Mouse (Mus musculus): ENCODE results near the gene Cpne9.

The Cpne9 gene

GRCm38 (mm10) chr6:113334216-113334615, 52.1 kb downstream of the Cpne9 start:
- no peak for ATAC-seq (ENCODE audit: insufficient number of reproducible peaks, low FRiP score, low TSS enrichment)

DNA sequence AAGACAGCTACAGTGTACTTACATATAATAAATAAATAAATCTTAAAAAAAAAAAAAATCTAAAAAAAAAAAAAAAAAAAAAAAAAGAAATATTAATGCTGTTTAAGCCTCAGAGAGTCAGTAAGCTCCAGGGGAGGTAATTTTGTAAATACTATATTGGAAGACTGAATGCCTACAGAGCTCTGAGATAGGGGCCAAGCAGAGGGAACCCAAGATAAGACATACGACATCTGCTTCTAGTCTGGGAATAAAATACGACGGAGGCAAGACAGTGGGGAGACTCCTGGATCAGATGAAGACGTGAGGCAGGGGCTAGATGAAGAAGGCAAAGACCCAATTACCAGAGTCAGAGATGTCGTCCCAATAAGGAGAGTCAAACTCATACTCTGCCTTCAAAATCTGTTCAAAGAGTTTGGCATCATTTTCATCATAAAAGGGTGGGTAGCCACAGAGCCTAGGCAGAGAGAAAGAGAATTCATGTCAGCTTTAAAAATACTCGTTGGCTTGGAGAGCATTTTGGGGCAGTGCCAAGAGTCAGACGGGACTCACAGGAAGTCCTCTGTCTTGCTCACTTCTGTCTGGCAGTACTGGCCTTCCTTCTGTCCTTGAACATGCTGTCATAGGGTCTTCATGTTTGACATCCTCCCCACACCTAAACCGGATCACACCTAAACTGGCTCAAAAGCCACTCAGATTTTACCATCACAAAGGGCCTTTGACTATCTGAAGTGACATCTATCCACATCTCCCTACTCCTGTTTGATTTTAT, 54.9 kb downstream of the Cpne9 start:
- no peak for ATAC-seq (ENCODE audit: insufficient number of reproducible peaks, low FRiP score, low TSS enrichment)

DNA sequence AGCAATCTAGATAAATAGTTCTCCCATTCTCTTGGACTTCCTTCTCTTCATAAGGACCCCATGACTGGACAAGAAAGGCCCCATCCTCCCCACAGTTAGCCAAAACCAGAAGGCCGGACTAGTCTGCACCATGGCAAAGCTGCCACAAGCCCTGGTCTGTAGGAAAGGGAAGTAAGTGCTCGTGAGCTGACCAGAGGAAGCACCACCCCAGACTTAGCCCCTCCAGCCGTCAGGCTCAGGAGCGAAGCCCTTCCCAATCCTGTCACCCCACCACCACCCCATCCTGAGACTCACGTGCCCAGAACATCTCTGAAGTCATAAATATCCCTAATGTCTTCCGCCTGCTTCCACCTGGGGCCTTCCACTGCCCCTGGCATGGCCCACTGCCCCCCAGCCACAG, 59.5 kb downstream of the Cpne9 start:
- ATAC-seq (ENCODE audit: insufficient number of reproducible peaks, low FRiP score, low TSS enrichment): no peak

DNA sequence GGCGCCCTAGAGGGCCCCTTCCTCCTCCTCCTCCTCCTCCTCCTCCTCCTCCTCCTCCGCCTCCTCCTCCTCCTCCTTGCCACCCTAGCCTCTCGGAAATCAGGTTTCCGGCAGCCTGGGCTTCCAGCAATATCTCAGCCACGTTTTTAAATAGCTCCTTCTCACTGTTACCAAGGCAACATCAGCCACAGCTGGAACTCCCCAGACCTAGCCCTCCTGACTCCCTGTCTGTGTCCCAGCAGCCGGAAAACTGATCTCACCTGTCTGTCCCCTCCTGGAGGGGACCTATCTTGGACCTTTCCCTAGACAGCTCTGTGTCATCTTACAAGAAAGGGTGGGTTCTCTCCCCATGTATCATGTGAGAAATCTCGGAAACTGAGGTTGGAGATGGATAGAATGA, 60.2 kb downstream of the Cpne9 start:
- no peak for ATAC-seq (ENCODE audit: insufficient number of reproducible peaks, low FRiP score, low TSS enrichment)

GRCm38 (mm10) chr6:113343177-113344092, 61.3 kb downstream of the Cpne9 start, which contains the start of gene Camk1:
TSS of gene Camk1 (minus strand) at chr6:113343984.
- ATAC-seq (ENCODE audit: insufficient number of reproducible peaks, low FRiP score, low TSS enrichment): peak; percentile 93

- no peak for ATAC-seq (ENCODE audit: insufficient number of reproducible peaks, low FRiP score, low TSS enrichment)
These were observed 62.2 kb downstream of the Cpne9 start for GRCm38 (mm10) chr6:113344321-113344720.

- ATAC-seq (ENCODE audit: insufficient number of reproducible peaks, low FRiP score, low TSS enrichment): no peak
These were observed 64.8 kb downstream of the Cpne9 start for GRCm38 (mm10) chr6:113346897-113347296.

- no peak for ATAC-seq (ENCODE audit: insufficient number of reproducible peaks, low FRiP score, low TSS enrichment)
These were observed 68.4 kb downstream of the Cpne9 start for GRCm38 (mm10) chr6:113350538-113350937.

GRCm38 (mm10) chr6:113351161-113351560, 69.1 kb downstream of the Cpne9 start:
- ATAC-seq (ENCODE audit: insufficient number of reproducible peaks, low FRiP score, low TSS enrichment): no peak

DNA sequence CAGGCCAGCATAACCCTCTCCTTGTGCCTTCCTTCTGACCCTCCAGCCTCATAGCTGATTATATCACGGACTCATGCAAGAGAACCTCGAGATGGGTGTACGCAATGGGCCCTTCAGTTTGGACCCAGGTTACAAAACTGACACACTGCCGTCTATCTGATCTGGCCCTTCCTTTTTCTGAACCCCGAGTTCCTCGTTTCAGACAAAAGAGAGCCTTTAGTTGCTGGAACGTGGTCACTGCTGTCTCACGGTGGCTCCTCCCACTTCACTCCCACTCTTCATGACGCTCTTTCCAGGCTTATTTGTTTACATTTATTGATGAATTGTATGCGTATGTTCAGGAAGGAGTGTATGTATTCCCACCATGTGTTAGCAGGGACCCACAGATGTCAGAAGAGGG, 69.5 kb downstream of the Cpne9 start:
- no peak for ATAC-seq (ENCODE audit: insufficient number of reproducible peaks, low FRiP score, low TSS enrichment)

GRCm38 (mm10) chr6:113352820-113353219, 70.7 kb downstream of the Cpne9 start:
- ATAC-seq (ENCODE audit: insufficient number of reproducible peaks, low FRiP score, low TSS enrichment): no peak

DNA sequence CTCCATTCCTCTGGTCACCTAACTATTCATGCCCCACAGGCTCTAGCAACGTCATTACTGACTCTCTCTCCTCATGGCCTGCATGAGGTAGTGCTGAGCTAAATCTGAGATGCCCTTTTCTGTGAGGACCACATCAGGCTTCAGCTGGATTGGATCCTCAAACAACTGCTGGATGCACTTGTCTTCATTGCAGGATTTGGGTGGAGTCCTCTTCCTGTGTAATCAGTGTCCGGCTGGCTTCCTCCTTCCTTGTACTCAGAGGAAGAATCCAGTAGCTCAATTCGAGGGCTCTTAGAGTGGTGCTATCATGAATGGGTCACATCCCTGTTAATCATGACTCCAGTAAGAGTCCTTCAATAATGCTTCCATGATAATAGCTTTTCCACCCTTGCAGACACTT, 71.6 kb downstream of the Cpne9 start:
- no peak for ATAC-seq (ENCODE audit: insufficient number of reproducible peaks, low FRiP score, low TSS enrichment)

All from cerebellum, adult (tissue).